Mouse (Mus musculus) gastrocnemius, postnatal 14 days (tissue): ENCODE data around the gene Tmem245. TPM values are rescaled to one million over a fixed set of nuclear protein-coding genes. Genes with fewer than 3 reads are reported as not detected.
A peak's percentile ranks its signal among the peaks of the same experiment; 100 is the strongest.
"Not testable (repeated sequence)": the region's sequence is repeated elsewhere in the genome, so short reads cannot be mapped to it uniquely, and the experiment has no call there.

Experiments
- DNase-seq: peaks from one replicate; pipeline ENCODE4 v3.0.0; 2021; ENCODE audit warnings: mixed read lengths
- intact Hi-C: fragments of 180-260 bp; cut with DNase I; formaldehyde crosslinking; loops from one replicate; pipeline ENCODE4 v1.15.1; 2025; ENCODE audit warnings: low total_unique reads
- total RNA-seq, 2 experiments: library from RNA; stranded (reverse); gene quantifications; 2 replicates each; pipeline ENCODE4 v1.2.3; 2021

Gene Tmem245
- total RNA-seq, 2 experiments from 2014 or later: 16.9 to 17.5 TPM

- no peak for DNase-seq
- intact Hi-C loops: no loop called here
These were observed 67.1 kb downstream of the Tmem245 start for GRCm38 (mm10) chr4:56880036-56880703.

GRCm38 (mm10) chr4:56878971-56879370 lies 68.3 kb downstream of the Tmem245 start:
- no peak for DNase-seq
- intact Hi-C loops: no loop called here

DNA sequence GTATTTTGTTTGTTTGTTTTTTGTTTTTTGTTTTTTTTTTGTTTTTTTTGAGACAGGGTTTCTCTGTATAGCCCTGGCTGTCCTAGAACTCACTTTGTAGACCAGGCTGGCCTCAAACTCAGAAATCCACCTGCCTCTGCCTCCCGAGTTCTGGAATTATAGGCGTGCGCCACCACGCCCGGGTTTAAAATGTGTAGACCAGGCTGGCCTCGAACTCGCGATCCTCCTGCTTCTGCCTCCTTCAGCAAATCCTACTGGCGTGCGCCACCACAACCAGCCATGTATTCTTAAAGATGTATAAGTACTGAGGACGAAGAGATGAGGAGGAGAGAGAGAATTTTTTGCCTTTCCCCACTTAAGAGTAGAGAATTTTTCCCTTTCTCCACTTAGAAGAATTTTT lies 76.7 kb downstream of the Tmem245 start:
- DNase-seq, intact Hi-C loops: not testable (repeated sequence)

GRCm38 (mm10) chr4:56867761-56868160 lies 79.5 kb downstream of the Tmem245 start:
- DNase-seq: no peak
- intact Hi-C loops: no loop called here

- intact Hi-C loops: no loop called here
These were observed 81.3 kb downstream of the Tmem245 start for GRCm38 (mm10) chr4:56865971-56866370.

DNA sequence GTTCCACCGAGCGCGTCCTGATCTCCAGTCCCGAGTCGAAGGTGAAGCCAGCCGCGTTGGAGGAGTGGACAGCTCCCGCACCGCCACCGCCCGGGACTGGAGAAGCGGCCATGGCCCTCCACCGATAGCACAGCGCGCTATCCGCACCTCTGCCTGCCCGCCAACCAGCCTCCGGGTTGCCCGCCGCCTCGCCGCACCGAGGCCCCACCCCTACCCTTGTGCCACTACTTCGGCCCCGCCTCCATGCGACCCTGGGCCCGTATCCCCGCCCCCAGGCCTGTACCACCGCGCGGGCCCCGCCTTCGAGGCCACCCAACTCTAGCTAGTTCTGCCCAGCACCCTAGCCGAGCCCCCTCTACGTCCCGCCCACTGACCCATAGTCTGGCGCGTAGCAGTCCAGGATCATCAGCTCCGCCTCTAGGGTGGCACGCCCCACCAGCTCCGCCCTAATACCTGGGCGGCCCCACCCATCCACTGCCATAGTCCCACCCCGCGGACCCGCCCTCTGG lies 82.2 kb downstream of the Tmem245 start, which contains the start of gene Ctnnal1:
TSS of gene Ctnnal1 (minus strand) at position 186 of the 509 bp plus-strand sequence.
- DNase-seq: peak; percentile 83
- intact Hi-C loops: no loop called here

More at GRCm38 (mm10) chr4:56865971-56866370, 81.3 kb downstream of the Tmem245 start:
- peak; percentile 33 for DNase-seq

- no peak for DNase-seq
- intact Hi-C loops: no loop called here
These were observed 82.7 kb downstream of the Tmem245 start for GRCm38 (mm10) chr4:56864417-56865001.

- no peak for DNase-seq
- intact Hi-C loops: no loop called here
These were observed 83.2 kb downstream of the Tmem245 start for GRCm38 (mm10) chr4:56864016-56864415.

GRCm38 (mm10) chr4:56861551-56861950 lies 85.7 kb downstream of the Tmem245 start:
- intact Hi-C loops: no loop called here

DNA sequence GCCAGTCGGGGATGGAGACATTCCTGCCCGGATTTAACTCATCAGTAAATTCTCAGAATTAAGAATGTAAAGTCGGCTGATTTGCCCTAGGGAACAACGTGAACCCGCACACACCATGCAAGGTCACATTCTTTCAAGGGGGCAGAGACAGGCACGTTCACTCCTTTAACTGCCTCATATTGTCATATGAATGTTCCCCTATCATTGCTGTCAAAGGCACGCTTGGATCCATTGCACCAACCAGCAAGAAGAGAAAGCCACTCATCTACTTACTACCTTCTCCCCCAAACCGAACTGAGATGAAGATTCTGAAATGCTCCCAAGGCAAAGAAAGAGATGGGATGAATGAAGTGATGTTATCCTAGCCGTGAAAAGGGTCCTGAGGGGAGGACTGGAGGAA lies 88.5 kb downstream of the Tmem245 start:
- intact Hi-C loops: no loop called here
- no peak for DNase-seq

More at GRCm38 (mm10) chr4:56861551-56861950, 85.7 kb downstream of the Tmem245 start:
- DNase-seq: no peak

GRCm38 (mm10) chr4:56856371-56856949 lies 90.8 kb downstream of the Tmem245 start:
- no peak for DNase-seq
- intact Hi-C loops: no loop called here

- DNase-seq: no peak
- intact Hi-C loops: no loop called here
These were observed 91.3 kb downstream of the Tmem245 start for GRCm38 (mm10) chr4:56855935-56856334.

GRCm38 (mm10) chr4:56850724-56851123 lies 96.5 kb downstream of the Tmem245 start:
- no peak for DNase-seq
- intact Hi-C loops: no loop called here

DNA sequence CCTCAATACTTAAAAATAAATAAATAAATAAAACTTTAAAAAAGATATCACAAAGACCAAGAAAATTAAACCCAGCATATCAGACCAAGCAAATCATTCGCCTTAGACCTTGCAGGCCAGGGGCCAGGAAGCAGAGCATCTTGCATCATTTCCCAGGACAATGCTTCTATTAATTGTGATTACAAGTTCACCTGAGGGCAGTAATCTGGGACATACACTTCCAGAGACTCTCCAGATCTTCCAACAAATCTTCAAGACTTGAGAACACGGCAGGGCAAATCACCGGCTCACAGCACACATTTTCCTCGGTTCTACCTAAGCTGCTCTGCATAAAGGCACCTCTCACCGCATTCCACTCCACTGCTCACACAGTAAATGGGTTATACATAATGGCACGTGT lies 99.2 kb downstream of the Tmem245 start:
- intact Hi-C loops: loop anchor here (10.0 kb wide), 1 partner anchor 57 kb away; no protein-coding TSS in a partner anchor
- DNase-seq: no peak

DNA sequence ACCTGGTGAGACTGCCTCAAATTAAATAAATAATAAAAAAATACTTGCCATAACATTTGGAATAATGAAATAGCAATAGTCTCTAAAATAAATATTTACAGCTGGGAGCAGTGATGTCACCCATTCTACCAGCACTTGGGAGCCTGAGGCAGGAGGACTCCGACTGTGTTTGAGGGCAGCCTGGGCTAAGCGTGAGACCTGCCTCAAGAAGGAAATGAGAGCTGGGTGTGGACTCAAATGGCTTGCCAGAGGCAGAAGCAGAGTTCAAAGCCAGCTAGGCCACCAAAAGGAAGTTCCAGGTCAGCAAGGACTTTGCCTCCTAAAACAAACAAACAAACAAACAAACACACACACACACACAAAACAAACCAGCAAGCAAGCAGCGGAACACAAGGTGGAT lies 99.8 kb downstream of the Tmem245 start:
- DNase-seq: no peak
- intact Hi-C loops: loop anchor here (10.0 kb wide), 1 partner anchor 57 kb away; no protein-coding TSS in a partner anchor

GRCm38 (mm10) chr4:56845896-56846533 lies 101.2 kb downstream of the Tmem245 start:
- no peak for DNase-seq
- intact Hi-C loops: loop anchor here (10.0 kb wide), 1 partner anchor 59 kb away; no protein-coding TSS in a partner anchor

DNA sequence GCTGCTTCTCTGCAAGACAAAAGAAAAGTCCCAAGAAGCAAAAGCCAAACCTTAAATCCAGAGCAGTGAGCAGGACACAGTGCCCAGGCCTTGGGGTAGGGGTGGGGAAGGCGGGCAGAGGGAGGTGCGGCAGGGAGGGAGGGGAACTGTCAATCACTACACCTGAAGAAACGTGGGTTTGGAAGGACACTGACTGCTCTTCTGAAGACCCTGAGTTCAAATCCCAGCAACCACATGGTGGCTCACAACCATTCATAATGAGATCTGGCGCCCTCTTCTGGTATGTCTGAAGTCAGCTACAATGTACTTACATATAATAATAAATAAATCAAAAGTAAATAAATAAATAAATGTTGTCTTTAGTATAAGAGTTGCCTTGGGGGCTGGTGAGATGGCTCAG lies 102.3 kb downstream of the Tmem245 start:
- intact Hi-C loops: loop anchor here (10.0 kb wide), 1 partner anchor 60 kb away; no protein-coding TSS in a partner anchor
- DNase-seq: no peak

GRCm38 (mm10) chr4:56843963-56844362 lies 103.3 kb downstream of the Tmem245 start:
- intact Hi-C loops: loop anchor here (10.0 kb wide), 1 partner anchor 61 kb away; no protein-coding TSS in a partner anchor

DNA sequence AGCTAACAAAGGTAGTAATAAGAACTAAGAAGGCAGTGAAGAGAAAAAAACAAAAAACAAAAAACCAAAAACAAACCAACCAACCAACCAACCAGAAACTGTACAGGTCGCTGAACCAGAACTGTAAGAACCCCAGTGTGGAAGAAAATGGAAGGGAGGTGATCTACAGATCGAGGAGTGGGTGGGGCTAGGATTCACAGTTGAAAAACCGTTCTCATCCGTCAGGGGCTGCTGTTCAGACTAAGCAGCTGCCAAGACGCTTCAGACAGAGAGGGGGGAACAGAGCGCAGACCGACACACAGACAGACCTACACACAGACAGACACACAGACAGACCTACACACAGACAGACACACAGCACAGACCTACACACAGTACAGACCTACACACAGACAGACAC lies 104.7 kb downstream of the Tmem245 start:
- intact Hi-C loops: loop anchor here (10.0 kb wide), 1 partner anchor 62 kb away; no protein-coding TSS in a partner anchor
- DNase-seq: no peak

More at GRCm38 (mm10) chr4:56843963-56844362, 103.3 kb downstream of the Tmem245 start:
- no peak for DNase-seq

DNA sequence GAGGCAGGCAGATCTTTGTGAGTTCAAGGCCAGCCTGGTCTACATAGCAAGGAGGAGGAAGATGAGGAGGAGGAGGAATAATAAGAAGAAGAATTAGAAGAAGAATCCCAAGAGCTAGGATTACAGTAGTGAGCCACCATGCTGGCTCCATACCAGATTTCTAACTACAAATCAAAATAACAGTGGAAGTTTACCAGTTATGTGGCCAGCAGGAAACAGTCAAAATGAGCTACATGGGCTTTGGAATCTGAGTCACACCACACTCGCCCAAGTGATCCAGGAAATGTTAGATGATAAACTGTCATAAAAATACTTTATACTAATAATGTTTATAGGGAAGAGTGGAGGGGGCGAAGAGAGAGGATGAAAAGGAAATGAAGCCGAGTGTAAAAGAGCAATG lies 106.9 kb downstream of the Tmem245 start:
- DNase-seq: no peak
- intact Hi-C loops: loop anchor here (10.0 kb wide), 1 partner anchor 65 kb away; no protein-coding TSS in a partner anchor
